Mouse (Mus musculus) T-cell, adult 2 months (primary cell): Measurements from ENCODE around the gene Usp18.

Source experiments
- DNase-seq: peaks from one replicate; pipeline ENCODE4 v3.0.0; 2022; ENCODE audit warnings: low spot score

Usp18 gene

GRCm38 (mm10) chr6:121303466-121304220 is 57.9 kb downstream of the Usp18 start:
- DNase-seq, result no peak

GRCm38 (mm10) chr6:121304630-121305029 is 58.9 kb downstream of the Usp18 start:
- DNase-seq, result no peak

- DNase-seq, result no peak
Measured at GRCm38 (mm10) chr6:121305571-121305970, 59.9 kb downstream of the Usp18 start.

- DNase-seq, result no peak
Measured at GRCm38 (mm10) chr6:121310984-121311383, 65.3 kb downstream of the Usp18 start.

GRCm38 (mm10) chr6:121319099-121319498 is 73.4 kb downstream of the Usp18 start:
- DNase-seq, result no peak
